Comparison of ENCODE assay signal across 25 mouse cellular contexts in the genomic region with DNA sequence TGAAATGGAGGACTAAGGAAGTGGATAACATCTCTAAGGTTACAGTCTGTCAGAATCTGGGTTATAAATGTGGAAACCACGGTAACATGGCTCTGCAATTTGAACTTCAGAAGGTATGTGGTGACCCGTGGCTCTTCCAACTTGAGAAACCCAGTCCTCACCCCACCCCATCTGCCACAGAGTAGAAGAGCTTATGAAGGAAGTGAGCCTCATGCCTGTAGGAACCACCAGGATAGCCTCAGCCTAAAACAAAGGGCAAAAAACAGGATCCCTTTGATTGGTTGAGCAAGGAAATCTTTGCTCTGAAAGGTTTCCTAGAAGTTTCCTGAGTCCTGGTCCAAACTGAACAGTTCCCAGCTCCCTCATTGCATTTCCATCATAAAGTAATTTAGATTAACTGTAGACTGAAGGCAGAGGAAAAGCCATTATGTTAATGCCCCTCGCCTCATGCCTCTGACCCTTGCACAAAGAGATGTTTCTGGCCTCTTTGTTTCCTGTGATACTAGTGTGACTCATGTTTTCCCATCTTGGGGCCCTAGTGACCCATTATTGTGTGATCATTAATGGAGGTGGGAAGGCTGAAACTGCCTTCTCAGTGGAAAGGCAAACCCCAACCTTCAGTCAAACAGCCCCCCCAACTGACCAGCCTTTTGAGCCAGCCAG. TPM values are rescaled to one million over a fixed set of nuclear protein-coding genes. Genes with fewer than 3 reads are reported as not detected.
DNase-seq lines count a peak whose midpoint lies in the region; ATAC-seq and TF ChIP-seq lines count a peak whose summit lies in the region.
"Had no signal": no experiment of that assay in that cellular context is flagged by ENCODE, and none has a peak within 500 bp of the region (broad histone marks: within the 10 kb centered on the region; RNA-seq: fewer than 3 reads in every experiment).

No protein-coding gene starts in this region.

- H3K4me2 ChIP-seq in intestine, embryonic 16.5 days (ENCODE audit: low read depth, low read length): 0 out of 2 replicates have a peak overlapping the region, but pooled peaks have one; percentile 25
- H3K4me2 ChIP-seq in hindbrain, embryonic 12.5 days (replicated peaks): no peak overlapping the region
- H3K4me2 ChIP-seq: embryonic facial prominence, embryonic 13.5 days; heart, embryonic 13.5 days; limb, embryonic 13.5 days; lung, embryonic 14.5 days had no signal

- H3K4me3 ChIP-seq in kidney, adult 2 months (ENCODE audit: insufficient read depth, low read depth, low read length): peak overlapping the region; percentile 50
- no peak overlapping the region for H3K4me3 ChIP-seq in intestine, embryonic 16.5 days (ENCODE audit: low read length)
- no peak overlapping the region for H3K4me3 ChIP-seq in hindbrain, embryonic 12.5 days
- H3K4me3 ChIP-seq: embryonic facial prominence, embryonic 13.5 days; heart, embryonic 13.5 days; limb, embryonic 13.5 days; liver, embryonic 13.5 days had no signal

- TF ChIP-seq CTCF in kidney, adult 2 months (conservative IDR thresholded peaks at IDR 0.05; ENCODE audit: insufficient read depth, insufficient read length, low read depth, low read length): no peak

- no peak overlapping the region for H3K9ac ChIP-seq in intestine, embryonic 16.5 days (ENCODE audit: low read depth, low read length)
- H3K9ac ChIP-seq in hindbrain, embryonic 12.5 days: no peak overlapping the region
- H3K9ac ChIP-seq: embryonic facial prominence, embryonic 13.5 days; heart, embryonic 13.5 days; limb, embryonic 13.5 days; liver, embryonic 13.5 days; lung, embryonic 14.5 days had no signal

- no peaks in the 10 kb centered on the region; the same call in 1 of the 2 replicates for H3K4me1 ChIP-seq in kidney, adult 2 months (ENCODE audit: control insufficient read depth, insufficient read depth, low read length)
- no peaks in the 10 kb centered on the region for H3K4me1 ChIP-seq in intestine, embryonic 16.5 days (ENCODE audit: control insufficient read depth, insufficient read depth, low read length)
- no peaks in the 10 kb centered on the region for H3K4me1 ChIP-seq in hindbrain, embryonic 12.5 days
- H3K4me1 ChIP-seq: embryonic facial prominence, embryonic 13.5 days; heart, embryonic 13.5 days had no signal

- no peaks in the 10 kb centered on the region for H3K36me3 ChIP-seq in kidney, adult 2 months (ENCODE audit: control insufficient read depth, insufficient read depth, low read length)
- H3K36me3 ChIP-seq in intestine, embryonic 16.5 days (ENCODE audit: control insufficient read depth, insufficient read depth, low read length): no peaks in the 10 kb centered on the region
- H3K36me3 ChIP-seq in hindbrain, embryonic 12.5 days: no peaks in the 10 kb centered on the region
- H3K36me3 ChIP-seq: embryonic facial prominence, embryonic 13.5 days; heart, embryonic 13.5 days; limb, embryonic 13.5 days; liver, embryonic 13.5 days had no signal

- H3K27ac ChIP-seq in kidney, adult 2 months (ENCODE audit: insufficient read depth, low read depth, low read length): peak overlapping the region; percentile 89
- H3K27ac ChIP-seq in intestine, embryonic 16.5 days (ENCODE audit: low read length): peak overlapping the region; percentile 70
- H3K27ac ChIP-seq in hindbrain, embryonic 12.5 days: no peak overlapping the region
- H3K27ac ChIP-seq: embryonic facial prominence, embryonic 13.5 days; heart, embryonic 13.5 days; limb, embryonic 13.5 days had no signal

- peak; percentile 78 for ATAC-seq in intestine, embryonic 16.5 days
- ATAC-seq in hindbrain, embryonic 12.5 days (ENCODE audit: low FRiP score): no peak
- ATAC-seq: forebrain, embryonic 16.5 days; hindbrain, embryonic 16.5 days had no signal

- no peak for TF ChIP-seq POLR2A in kidney, adult 2 months (IDR thresholded peaks at IDR 0.05; ENCODE audit: low read depth, low read length)

- DNase-seq in kidney, adult 2 months: peak; percentile 49
- DNase-seq in kidney, adult 11 months: no peak
- peak; percentile 5 for DNase-seq in CD4-positive helper T cell, adult 2 months (ENCODE audit: low read depth, low spot score)
- peak; percentile 55 for DNase-seq in R1 (ENCODE audit: low read depth, low spot score)
- no peak for DNase-seq in adrenal gland, postnatal 10 days
- DNase-seq in urinary bladder, postnatal 10 days (ENCODE audit: low spot score): no peak
- DNase-seq: adrenal gland, adult 8-10 months; B cell, adult 2 months; cerebellum, adult 9-10 months; heart, postnatal 36 days; lung, embryonic 14.5 days; lung, postnatal 36 days; right cerebral cortex, postnatal 25 days had no signal

- 32% methylated on average over 3 of the region's 3 CpGs for WGBS in kidney, adult 2 months
- WGBS in intestine, embryonic 16.5 days: 53% methylated on average over 3 of the region's 3 CpGs
- WGBS in hindbrain, embryonic 12.5 days: 53% methylated on average over 3 of the region's 3 CpGs

- H3K27me3 ChIP-seq in kidney, adult 2 months (replicated peaks; ENCODE audit: control insufficient read depth, insufficient read depth, low read length): no peaks in the 10 kb centered on the region
- no peaks in the 10 kb centered on the region for H3K27me3 ChIP-seq in intestine, embryonic 16.5 days (replicated peaks; ENCODE audit: control insufficient read depth, insufficient read depth, low read length)
- peaks cover 8% of the 10 kb centered on the region; the same call in 1 of the 2 replicates for H3K27me3 ChIP-seq in hindbrain, embryonic 12.5 days
- H3K27me3 ChIP-seq: liver, embryonic 13.5 days had no signal

- no peaks in the 10 kb centered on the region for H3K9me3 ChIP-seq in intestine, embryonic 16.5 days (ENCODE audit: control insufficient read depth, low read length)
- no peaks in the 10 kb centered on the region for H3K9me3 ChIP-seq in hindbrain, embryonic 12.5 days (replicated peaks)
- H3K9me3 ChIP-seq: embryonic facial prominence, embryonic 13.5 days; heart, embryonic 13.5 days; limb, embryonic 13.5 days; liver, embryonic 13.5 days had no signal

RNA-seq across cellular contexts. Expression of a gene that starts 12.1 kb away (rescaled TPM):
- polyA plus RNA-seq in kidney, adult 2 months (2012; rRNA removed): 203 and 226 TPM in 2 replicates
- 88.3 and 108 TPM in 2 replicates for polyA plus RNA-seq in intestine, embryonic 16.5 days (2015; fragmentation: Nextera tagmentation; extraction: Ambion mirVana)
- total RNA-seq in adrenal gland, postnatal 10 days (2021): 1 to 10 TPM; 1.4 TPM
- polyA plus RNA-seq in hindbrain, embryonic 12.5 days (2016; fragmentation: Nextera tagmentation; extraction: Ambion mirVana): 0.53 and 0.68 TPM in 2 replicates
- total RNA-seq: heart, postnatal 36 days had no signal
- polyA plus RNA-seq: embryonic facial prominence, embryonic 13.5 days; lung, embryonic 14.5 days had no signal

RNA-seq across cellular contexts. Expression of a gene that starts 30.6 kb away (rescaled TPM):
- polyA plus RNA-seq in kidney, adult 2 months (2012; rRNA removed): 0.09 and 0.12 TPM in 2 replicates
- not detected in 2 replicates for polyA plus RNA-seq in intestine, embryonic 16.5 days (2015; fragmentation: Nextera tagmentation; extraction: Ambion mirVana)
- not detected for total RNA-seq in adrenal gland, postnatal 10 days (2021)
- not detected in 2 replicates for polyA plus RNA-seq in hindbrain, embryonic 12.5 days (2016; fragmentation: Nextera tagmentation; extraction: Ambion mirVana)
- total RNA-seq: adrenal gland, adult 8-10 months; heart, postnatal 36 days; layer of hippocampus, postnatal 10 days; left cerebral cortex, postnatal 10 days; midbrain, postnatal 0 days had no signal
- polyA plus RNA-seq: cortical plate, adult 2 months; embryonic facial prominence, embryonic 13.5 days; forebrain, embryonic 16.5 days; heart, embryonic 13.5 days; hindbrain, embryonic 16.5 days; liver, embryonic 13.5 days; lung, embryonic 14.5 days; midbrain, postnatal 0 days had no signal

RNA-seq across cellular contexts. Expression of a gene that starts 58.7 kb away (rescaled TPM):
- 3.8 and 6.1 TPM in 2 replicates for polyA plus RNA-seq in kidney, adult 2 months (2012; rRNA removed)
- 8.7 and 10.4 TPM in 2 replicates for polyA plus RNA-seq in intestine, embryonic 16.5 days (2015; fragmentation: Nextera tagmentation; extraction: Ambion mirVana)
- 1 to 10 TPM; 9.6 to 10.0 TPM for total RNA-seq in adrenal gland, postnatal 10 days (2021)
- polyA plus RNA-seq in hindbrain, embryonic 12.5 days (2016; fragmentation: Nextera tagmentation; extraction: Ambion mirVana): 8.2 and 8.9 TPM in 2 replicates

Comparison
In these comparisons a context has a peak if more than half of its experiments do, and no peak if none do; other contexts are left out.
1. DNase-seq: peak in kidney, adult 2 months (single experiment), CD4-positive helper T cell, adult 2 months (single experiment) and R1 (single experiment); none in kidney, adult 11 months (single experiment), adrenal gland, postnatal 10 days (single experiment) and urinary bladder, postnatal 10 days (single experiment).
2. RNA of a gene that starts 12.1 kb away (polyA plus RNA-seq): 203 to 226 TPM in kidney, adult 2 months and 88.3 to 108 TPM in intestine, embryonic 16.5 days; 0.53 to 0.68 TPM in hindbrain, embryonic 12.5 days; every median in the first group is over 10 times any median in the second.